ENCODE assay signal across 22 mouse cellular contexts in the genomic region with DNA sequence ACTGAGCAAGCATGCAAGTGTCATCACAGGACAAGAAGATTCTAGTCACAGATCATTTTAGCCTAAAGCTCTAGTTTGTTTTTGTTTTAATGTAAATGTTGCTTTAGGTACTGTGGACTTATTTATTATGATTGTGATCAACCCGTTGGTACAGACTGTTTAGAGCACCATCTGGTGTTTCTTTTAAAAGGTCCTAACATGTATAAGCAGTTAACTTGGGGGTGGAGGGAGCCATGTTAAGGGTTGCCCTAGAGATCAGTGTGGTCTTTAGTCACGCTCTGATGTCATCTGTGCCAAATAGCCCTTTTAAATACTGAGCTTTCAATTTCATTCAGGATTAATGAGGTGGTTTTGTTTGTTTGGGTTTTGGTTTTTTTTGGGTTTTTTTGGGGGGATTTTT. TPM values are rescaled to one million over a fixed set of nuclear protein-coding genes. Genes with fewer than 3 reads are reported as not detected.
DNase-seq lines count a peak whose midpoint lies in the region; ATAC-seq and TF ChIP-seq lines count a peak whose summit lies in the region.
"Had no signal": no experiment of that assay in that cellular context is flagged by ENCODE, and none has a peak within 500 bp of the region (broad histone marks: within the 10 kb centered on the region; RNA-seq: fewer than 3 reads in every experiment).

No protein-coding gene starts in this region.

- H3K27me3 ChIP-seq in midbrain, embryonic 11.5 days (ENCODE audit: control insufficient read depth, insufficient read depth, low read length), result no peaks in the 10 kb centered on the region
- H3K27me3 ChIP-seq in midbrain, postnatal 0 days (ENCODE audit: insufficient read depth, low read length), result no peaks in the 10 kb centered on the region
- H3K27me3 ChIP-seq in midbrain, embryonic 12.5 days, result no peaks in the 10 kb centered on the region
- H3K27me3 ChIP-seq in midbrain, embryonic 13.5 days, result no peaks in the 10 kb centered on the region
- no peaks in the 10 kb centered on the region for H3K27me3 ChIP-seq in neural tube, embryonic 12.5 days (replicated peaks)
- H3K27me3 ChIP-seq in neural tube, embryonic 15.5 days (replicated peaks), result no peaks in the 10 kb centered on the region
- no peaks in the 10 kb centered on the region for H3K27me3 ChIP-seq in neural tube, embryonic 13.5 days
- H3K27me3 ChIP-seq: CH12.LX, Patski had no signal

- no peak for TF ChIP-seq CTCF in midbrain, postnatal 0 days (IDR thresholded peaks at IDR 0.05)

- no peak overlapping the region for H3K4me2 ChIP-seq in midbrain, embryonic 11.5 days
- no peak overlapping the region for H3K4me2 ChIP-seq in midbrain, postnatal 0 days (ENCODE audit: low read depth, low read length, poor library complexity, severe bottlenecking)
- H3K4me2 ChIP-seq in midbrain, embryonic 12.5 days (replicated peaks), result no peak overlapping the region
- H3K4me2 ChIP-seq in midbrain, embryonic 13.5 days (replicated peaks), result no peak overlapping the region
- no peak overlapping the region for H3K4me2 ChIP-seq in neural tube, embryonic 12.5 days (replicated peaks)
- no peak overlapping the region for H3K4me2 ChIP-seq in neural tube, embryonic 15.5 days
- no peak overlapping the region for H3K4me2 ChIP-seq in neural tube, embryonic 13.5 days

- no peak overlapping the region for H3K27ac ChIP-seq in midbrain, embryonic 11.5 days (ENCODE audit: low read depth, low read length)
- no peak overlapping the region for H3K27ac ChIP-seq in midbrain, postnatal 0 days (ENCODE audit: low read depth, low read length)
- no peak overlapping the region for H3K27ac ChIP-seq in midbrain, embryonic 12.5 days (replicated peaks)
- H3K27ac ChIP-seq in midbrain, embryonic 13.5 days, result no peak overlapping the region
- no peak overlapping the region for H3K27ac ChIP-seq in neural tube, embryonic 12.5 days
- no peak overlapping the region for H3K27ac ChIP-seq in neural tube, embryonic 15.5 days (replicated peaks)
- no peak overlapping the region for H3K27ac ChIP-seq in neural tube, embryonic 13.5 days (replicated peaks)

- peaks cover 4% of the 10 kb centered on the region; the same call in 1 of the 2 replicates for H3K36me3 ChIP-seq in midbrain, embryonic 11.5 days (ENCODE audit: control insufficient read depth, insufficient read depth, low read length)
- peaks cover 18% of the 10 kb centered on the region for H3K36me3 ChIP-seq in midbrain, postnatal 0 days (ENCODE audit: insufficient read depth, low read length)
- H3K36me3 ChIP-seq in midbrain, embryonic 12.5 days, result peaks cover 30% of the 10 kb centered on the region
- H3K36me3 ChIP-seq in midbrain, embryonic 13.5 days, result peaks cover 30% of the 10 kb centered on the region
- peaks cover 31% of the 10 kb centered on the region for H3K36me3 ChIP-seq in neural tube, embryonic 12.5 days
- H3K36me3 ChIP-seq in neural tube, embryonic 15.5 days, result peaks cover 25% of the 10 kb centered on the region
- H3K36me3 ChIP-seq in neural tube, embryonic 13.5 days, result peaks cover 54% of the 10 kb centered on the region

- no peak for ATAC-seq in midbrain, embryonic 11.5 days (ENCODE audit: low FRiP score)
- ATAC-seq in midbrain, postnatal 0 days (ENCODE audit: low FRiP score), result no peak
- ATAC-seq in midbrain, embryonic 12.5 days (ENCODE audit: low FRiP score, low read depth), result peak; percentile 41; the same call in 1 of the 2 replicates
- no peak for ATAC-seq in midbrain, embryonic 13.5 days
- ATAC-seq in neural tube, embryonic 12.5 days (ENCODE audit: low FRiP score, low read depth), result peak; percentile 50; the same call in 1 of the 2 replicates
- no peak for ATAC-seq in neural tube, embryonic 15.5 days (ENCODE audit: low FRiP score)
- 0 out of 2 replicates have a peak, but pooled peaks have one; percentile 53 for ATAC-seq in neural tube, embryonic 13.5 days (ENCODE audit: low read depth)
- ATAC-seq: activated CD4-positive, CD25-positive, alpha-beta regulatory T cell, adult 4 months; CD4-positive, CD25-positive, alpha-beta regulatory T cell, adult 4 months; Patski had no signal

- H3K4me1 ChIP-seq in midbrain, embryonic 11.5 days (ENCODE audit: control insufficient read depth, insufficient read depth, low read length), result no peaks in the 10 kb centered on the region
- no peaks in the 10 kb centered on the region for H3K4me1 ChIP-seq in midbrain, postnatal 0 days (ENCODE audit: insufficient read depth, low read length)
- H3K4me1 ChIP-seq in midbrain, embryonic 12.5 days, result no peaks in the 10 kb centered on the region
- H3K4me1 ChIP-seq in midbrain, embryonic 13.5 days (replicated peaks), result no peaks in the 10 kb centered on the region
- H3K4me1 ChIP-seq in neural tube, embryonic 12.5 days, result no peaks in the 10 kb centered on the region
- no peaks in the 10 kb centered on the region for H3K4me1 ChIP-seq in neural tube, embryonic 15.5 days
- H3K4me1 ChIP-seq in neural tube, embryonic 13.5 days (replicated peaks), result no peaks in the 10 kb centered on the region

- peak; percentile 51 for DNase-seq in midbrain, embryonic 11.5 days (ENCODE audit: low spot score, missing footprints)
- DNase-seq in midbrain, postnatal 0 days (ENCODE audit: low spot score), result no peak
- DNase-seq in neural tube, embryonic 10.5 days (ENCODE audit: extremely low spot score, low spot score), result no peak
- DNase-seq: adrenal gland, adult 2 months; adrenal gland, adult 8-10 months; adrenal gland, postnatal 10 days; adrenal gland, postnatal 14 days; adrenal gland, postnatal 25 days; adrenal gland, postnatal 36 days; B cell, adult 2 months; cerebellum, adult 11 months; cerebellum, adult 11-12 months had no signal

- no peaks in the 10 kb centered on the region for H3K9me3 ChIP-seq in midbrain, embryonic 11.5 days (ENCODE audit: control insufficient read depth, low read length)
- H3K9me3 ChIP-seq in midbrain, postnatal 0 days (ENCODE audit: low read length), result no peaks in the 10 kb centered on the region
- H3K9me3 ChIP-seq in midbrain, embryonic 12.5 days, result no peaks in the 10 kb centered on the region
- no peaks in the 10 kb centered on the region for H3K9me3 ChIP-seq in midbrain, embryonic 13.5 days
- H3K9me3 ChIP-seq in neural tube, embryonic 12.5 days, result no peaks in the 10 kb centered on the region
- no peaks in the 10 kb centered on the region for H3K9me3 ChIP-seq in neural tube, embryonic 15.5 days (replicated peaks)
- H3K9me3 ChIP-seq in neural tube, embryonic 13.5 days, result no peaks in the 10 kb centered on the region
- H3K9me3 ChIP-seq: G1E had no signal

- 69% methylated on average over 2 of the region's 2 CpGs for WGBS in midbrain, embryonic 11.5 days
- 52% methylated on average over 2 of the region's 2 CpGs for WGBS in midbrain, postnatal 0 days
- 76% methylated on average over 2 of the region's 2 CpGs for WGBS in midbrain, embryonic 12.5 days
- 76% methylated on average over 2 of the region's 2 CpGs for WGBS in midbrain, embryonic 13.5 days
- 35% methylated on average over 2 of the region's 2 CpGs for WGBS in neural tube, embryonic 12.5 days
- WGBS in neural tube, embryonic 15.5 days, result 36% methylated on average over 2 of the region's 2 CpGs
- 35% methylated on average over 2 of the region's 2 CpGs for WGBS in neural tube, embryonic 13.5 days

- no peak overlapping the region for H3K9ac ChIP-seq in midbrain, embryonic 11.5 days (ENCODE audit: low read length)
- H3K9ac ChIP-seq in midbrain, postnatal 0 days (replicated peaks; ENCODE audit: low read length, poor library complexity, severe bottlenecking), result no peak overlapping the region
- H3K9ac ChIP-seq in midbrain, embryonic 12.5 days (replicated peaks), result no peak overlapping the region
- no peak overlapping the region for H3K9ac ChIP-seq in midbrain, embryonic 13.5 days (replicated peaks)
- H3K9ac ChIP-seq in neural tube, embryonic 12.5 days, result no peak overlapping the region
- H3K9ac ChIP-seq in neural tube, embryonic 15.5 days (replicated peaks), result no peak overlapping the region
- no peak overlapping the region for H3K9ac ChIP-seq in neural tube, embryonic 13.5 days

- no peak overlapping the region for H3K4me3 ChIP-seq in midbrain, embryonic 11.5 days (ENCODE audit: low read depth, low read length)
- H3K4me3 ChIP-seq in midbrain, postnatal 0 days (ENCODE audit: low read depth, low read length), result no peak overlapping the region
- H3K4me3 ChIP-seq in midbrain, embryonic 12.5 days, result no peak overlapping the region
- H3K4me3 ChIP-seq in midbrain, embryonic 13.5 days (replicated peaks), result no peak overlapping the region
- H3K4me3 ChIP-seq in neural tube, embryonic 12.5 days, result no peak overlapping the region
- H3K4me3 ChIP-seq in neural tube, embryonic 15.5 days (replicated peaks), result no peak overlapping the region
- H3K4me3 ChIP-seq in neural tube, embryonic 13.5 days, result no peak overlapping the region

RNA-seq across cellular contexts. Expression of gene Tfg, which starts 20.8 kb away (rescaled TPM):
- polyA plus RNA-seq in midbrain, embryonic 11.5 days (2014; fragmentation: Nextera tagmentation; extraction: Ambion mirVana), result 248 and 257 TPM in 2 replicates
- 114 and 124 TPM in 2 replicates for total RNA-seq in midbrain, postnatal 0 days (2014; rRNA removed)
- 163 and 165 TPM in 2 replicates for polyA plus RNA-seq in midbrain, postnatal 0 days (2015; fragmentation: Nextera tagmentation; extraction: Ambion mirVana)
- 177 and 181 TPM in 2 replicates for polyA plus RNA-seq in midbrain, embryonic 12.5 days (2016; fragmentation: Nextera tagmentation; extraction: Ambion mirVana)
- polyA plus RNA-seq in midbrain, embryonic 13.5 days (2015; fragmentation: Nextera tagmentation; extraction: Ambion mirVana), result 159 and 168 TPM in 2 replicates
- 153 and 172 TPM in 2 replicates for polyA plus RNA-seq in neural tube, embryonic 12.5 days (2016; fragmentation: Nextera tagmentation; extraction: Ambion mirVana)
- 157 and 159 TPM in 2 replicates for polyA plus RNA-seq in neural tube, embryonic 15.5 days (2015; fragmentation: Nextera tagmentation; extraction: Ambion mirVana)
- polyA plus RNA-seq in neural tube, embryonic 13.5 days (2015; fragmentation: Nextera tagmentation; extraction: Ambion mirVana), result 164 and 174 TPM in 2 replicates

Comparison
In these comparisons a context has a peak if more than half of its experiments do, and no peak if none do; other contexts are left out.
1. ATAC-seq: peak in midbrain, embryonic 12.5 days (single experiment), neural tube, embryonic 12.5 days (single experiment) and neural tube, embryonic 13.5 days (single experiment); none in midbrain, embryonic 11.5 days (single experiment), midbrain, postnatal 0 days (single experiment), midbrain, embryonic 13.5 days (single experiment) and neural tube, embryonic 15.5 days (single experiment).